11 mouse cellular contexts compared by ENCODE assay signal in the genomic region with DNA sequence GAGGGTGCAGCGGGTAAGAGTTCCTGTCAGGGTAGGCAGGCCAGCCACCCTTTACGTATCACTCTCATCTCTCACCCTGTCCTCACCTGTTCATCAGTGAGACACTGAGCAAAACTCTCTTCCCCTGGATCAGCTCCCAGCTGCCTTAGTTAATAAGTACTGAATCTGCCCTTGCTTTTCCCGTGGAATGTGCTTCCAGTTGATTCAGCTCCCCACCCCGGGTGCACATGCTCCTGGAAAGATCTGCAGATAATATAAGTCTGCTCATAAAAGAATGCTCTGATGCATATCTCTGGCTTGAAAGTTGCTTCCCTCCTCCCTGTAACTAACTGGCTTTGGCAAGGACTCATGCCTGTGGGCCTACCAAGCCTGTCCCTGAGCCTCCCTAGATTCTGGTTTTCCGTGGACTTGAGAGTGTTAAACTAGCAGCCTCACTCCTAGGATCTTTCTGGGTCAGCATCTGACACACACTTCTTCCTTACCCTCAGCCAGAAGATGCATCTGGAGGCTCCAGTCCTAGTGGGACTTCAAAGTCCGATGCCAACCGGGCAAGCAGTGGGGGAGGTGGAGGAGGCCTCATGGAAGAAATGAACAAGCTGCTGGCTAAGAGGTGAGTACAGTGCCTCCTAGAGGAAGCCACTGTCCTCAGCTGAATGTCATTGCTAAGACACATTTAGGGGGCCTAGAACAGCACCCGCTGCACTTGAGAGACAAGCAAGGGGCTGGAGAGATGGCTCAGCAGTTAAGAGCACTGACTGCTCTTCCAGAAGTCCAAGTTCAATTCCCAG. TPM values are rescaled to one million over a fixed set of nuclear protein-coding genes. Genes with fewer than 3 reads are reported as not detected.
DNase-seq lines count a peak whose midpoint lies in the region; ATAC-seq lines count a peak whose summit lies in the region.
"Had no signal": no experiment of that assay in that cellular context is flagged by ENCODE, and none has a peak within 500 bp of the region (broad histone marks: within the 10 kb centered on the region; RNA-seq: fewer than 3 reads in every experiment).

No protein-coding gene starts in this region.

- peak overlapping the region; percentile 69; the same call in 1 of the 2 replicates for H3K27ac ChIP-seq in kidney, embryonic 14.5 days (ENCODE audit: low read depth, low read length)
- H3K27ac ChIP-seq in stomach, embryonic 15.5 days: no peak overlapping the region

- 58% methylated on average over 8 of the region's 8 CpGs for WGBS in kidney, embryonic 14.5 days
- WGBS in stomach, embryonic 15.5 days: 67% methylated on average over 8 of the region's 8 CpGs

- no peak overlapping the region for H3K9ac ChIP-seq in kidney, embryonic 14.5 days (ENCODE audit: low read depth, low read length)
- H3K9ac ChIP-seq in stomach, embryonic 15.5 days: no peak overlapping the region
- H3K9ac ChIP-seq: heart, embryonic 12.5 days had no signal

- no peaks in the 10 kb centered on the region for H3K9me3 ChIP-seq in kidney, embryonic 14.5 days (ENCODE audit: control insufficient read depth, low read length)
- H3K9me3 ChIP-seq in stomach, embryonic 15.5 days: no peaks in the 10 kb centered on the region
- H3K9me3 ChIP-seq: heart, embryonic 12.5 days had no signal

- H3K36me3 ChIP-seq in kidney, embryonic 14.5 days (ENCODE audit: control insufficient read depth, insufficient read depth, low read length): peaks cover 50% of the 10 kb centered on the region
- peaks cover 31% of the 10 kb centered on the region for H3K36me3 ChIP-seq in stomach, embryonic 15.5 days

- no peak overlapping the region for H3K4me3 ChIP-seq in kidney, embryonic 14.5 days (ENCODE audit: low read length)
- no peak overlapping the region for H3K4me3 ChIP-seq in stomach, embryonic 15.5 days (replicated peaks)
- H3K4me3 ChIP-seq: heart, embryonic 12.5 days had no signal

- ATAC-seq in kidney, embryonic 14.5 days (ENCODE audit: low FRiP score, low TSS enrichment): peak; percentile 78
- 0 out of 2 replicates have a peak, but pooled peaks have one; percentile 13 for ATAC-seq in stomach, embryonic 15.5 days (ENCODE audit: insufficient read depth, low FRiP score, low read depth)

- DNase-seq in cerebellum, postnatal 14 days: peak; percentile 38 to 59
- no peak for DNase-seq in cerebellum, adult 8-10 months
- DNase-seq in right cerebral cortex, adult 18-20 months: peak; percentile 29
- no peak for DNase-seq in right cerebral cortex, postnatal 10 days (ENCODE audit: low spot score in 2 of 2)
- DNase-seq in adrenal gland, adult 18-20 months (ENCODE audit: low spot score in 2 of 2): no peak
- no peak for DNase-seq in spleen, postnatal 4 days (ENCODE audit: low spot score in 2 of 2)
- DNase-seq: adrenal gland, adult 2 months; layer of hippocampus, adult 9-11 months had no signal

- H3K4me2 ChIP-seq in kidney, embryonic 14.5 days (replicated peaks; ENCODE audit: low read depth, low read length): no peak overlapping the region
- H3K4me2 ChIP-seq in stomach, embryonic 15.5 days: no peak overlapping the region
- H3K4me2 ChIP-seq: heart, embryonic 12.5 days had no signal

- no peaks in the 10 kb centered on the region for H3K27me3 ChIP-seq in kidney, embryonic 14.5 days (ENCODE audit: control insufficient read depth, insufficient read depth, low read length)
- H3K27me3 ChIP-seq in stomach, embryonic 15.5 days (replicated peaks): no peaks in the 10 kb centered on the region
- H3K27me3 ChIP-seq: heart, embryonic 12.5 days had no signal

- no peaks in the 10 kb centered on the region for H3K4me1 ChIP-seq in kidney, embryonic 14.5 days (ENCODE audit: control insufficient read depth, insufficient read depth, low read length)
- H3K4me1 ChIP-seq in stomach, embryonic 15.5 days: no peaks in the 10 kb centered on the region

RNA-seq across cellular contexts. Expression of a gene that starts 26.3 kb away (rescaled TPM):
- polyA plus RNA-seq in kidney, embryonic 14.5 days (2014; fragmentation: Nextera tagmentation; extraction: Ambion mirVana): 6.6 and 7.3 TPM in 2 replicates
- polyA plus RNA-seq in stomach, embryonic 15.5 days (2015; fragmentation: Nextera tagmentation; extraction: Ambion mirVana): 35.2 and 37.4 TPM in 2 replicates
- total RNA-seq in adrenal gland, adult 18-20 months (2021): under 1 TPM in 1 of 2 experiments, not detected in 1; 0.17 TPM

Comparison
In these comparisons a context has a peak if more than half of its experiments do, and no peak if none do; other contexts are left out.
1. DNase-seq: peak in cerebellum, postnatal 14 days (2 of 2) and right cerebral cortex, adult 18-20 months (single experiment); none in cerebellum, adult 8-10 months (single experiment), right cerebral cortex, postnatal 10 days (0 of 2), adrenal gland, adult 18-20 months (0 of 2) and spleen, postnatal 4 days (0 of 2).